Mouse (Mus musculus) right cerebral cortex, postnatal 14 days (tissue): ENCODE measurements at regions not wholly inside any gene's neighbourhood (a gene's known extent, or its start where the extent isn't known, plus 50 kb on each side); places are given as distances from the start of the nearest gene placed in this dataset.

Source experiments
- DNase-seq: peaks from one replicate; pipeline ENCODE4 v3.0.0; 2022

DNA sequence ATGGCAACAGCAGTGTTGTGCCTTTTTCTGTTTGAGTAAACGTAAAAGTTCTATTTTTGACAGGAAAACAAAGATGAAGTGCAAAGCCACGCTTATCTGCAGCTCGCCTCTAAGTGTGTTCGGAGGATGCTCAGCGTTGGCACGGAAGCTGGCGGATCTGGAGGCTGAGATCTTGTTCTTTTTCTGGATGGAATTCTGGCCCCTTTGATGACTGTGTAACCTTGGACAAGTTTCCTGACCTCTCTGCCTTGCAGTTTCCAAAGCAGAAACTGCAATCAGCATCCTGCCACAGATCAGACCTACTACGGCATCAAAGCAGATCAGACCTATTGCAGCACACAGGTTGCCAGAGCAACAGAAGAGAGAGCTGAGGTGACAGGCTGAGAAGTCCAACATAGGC, 89.1 kb upstream of the Myocd start:
- DNase-seq: no peak

DNA sequence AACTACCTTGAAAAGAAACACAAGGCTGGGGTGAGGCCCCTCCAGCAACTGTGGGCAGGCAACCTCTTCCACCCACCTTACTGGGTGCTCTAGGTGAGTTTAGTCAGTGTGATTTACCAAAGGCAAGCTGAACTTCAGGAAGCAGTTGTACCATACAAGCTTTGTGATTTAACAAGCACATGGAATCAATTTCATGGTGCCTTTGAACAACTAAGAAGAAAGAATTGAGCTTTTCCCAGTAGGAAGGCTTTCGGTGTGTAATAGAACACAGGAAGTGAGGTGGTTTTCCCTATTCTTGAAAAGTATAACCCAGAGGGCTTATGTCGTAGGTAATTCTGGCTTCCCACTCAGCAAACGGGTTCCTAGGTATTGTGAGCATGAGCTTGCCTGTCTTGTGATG, 82.7 kb upstream of the Myocd start:
- no peak for DNase-seq

DNA sequence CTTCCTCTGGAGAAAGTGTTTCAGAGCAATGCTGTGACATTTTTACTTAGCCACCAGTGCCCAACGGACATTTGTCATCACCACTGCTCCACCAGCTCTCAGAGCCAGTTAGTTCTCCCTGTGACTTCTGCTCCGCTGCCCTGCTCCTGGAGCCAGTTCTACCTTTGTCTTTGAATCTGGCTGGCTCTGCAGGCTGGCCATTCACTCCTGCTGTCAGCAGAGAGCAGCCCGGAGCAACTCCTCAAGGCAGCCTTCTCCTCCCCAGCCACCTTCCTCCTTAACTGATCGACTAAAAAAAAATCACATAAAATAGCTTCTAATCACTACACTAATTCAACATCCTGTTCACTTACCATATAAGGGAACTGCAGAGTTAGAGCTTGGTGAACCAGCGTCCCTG, 79.2 kb upstream of the Myocd start:
- DNase-seq: no peak

DNA sequence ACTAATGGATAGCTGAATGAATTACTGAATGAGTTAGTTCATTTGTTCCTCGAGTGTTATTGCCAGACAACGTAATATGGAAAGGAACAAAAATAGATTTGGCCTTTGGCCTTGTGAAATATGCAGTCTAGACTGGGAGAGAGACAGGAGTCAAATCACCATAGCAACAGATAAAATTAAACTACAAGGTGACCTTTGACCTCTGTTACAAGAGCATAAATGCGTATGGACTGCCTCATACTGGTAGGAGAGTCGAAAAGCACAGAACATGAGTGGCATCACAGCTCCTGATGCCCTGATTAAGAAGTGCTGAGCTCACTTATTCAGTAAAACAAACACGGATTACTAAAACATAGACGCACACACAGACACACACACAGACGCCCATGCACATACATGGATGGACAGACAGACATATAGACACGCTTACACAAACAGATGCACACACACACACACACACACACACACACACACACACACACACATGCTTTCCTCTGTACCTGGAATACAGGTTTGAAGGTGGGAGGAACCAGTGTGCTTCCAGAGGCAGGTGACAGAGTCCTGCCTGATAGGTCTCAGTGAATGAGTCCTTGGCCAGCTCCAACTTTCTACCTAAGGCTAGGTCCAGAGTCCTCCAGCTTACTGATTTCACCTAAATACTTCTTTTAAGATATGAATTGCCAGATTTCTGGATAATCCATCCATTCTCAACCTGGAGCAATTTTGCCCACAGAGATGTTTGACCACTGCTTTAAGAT, 72.1 kb upstream of the Myocd start:
- no peak for DNase-seq

DNA sequence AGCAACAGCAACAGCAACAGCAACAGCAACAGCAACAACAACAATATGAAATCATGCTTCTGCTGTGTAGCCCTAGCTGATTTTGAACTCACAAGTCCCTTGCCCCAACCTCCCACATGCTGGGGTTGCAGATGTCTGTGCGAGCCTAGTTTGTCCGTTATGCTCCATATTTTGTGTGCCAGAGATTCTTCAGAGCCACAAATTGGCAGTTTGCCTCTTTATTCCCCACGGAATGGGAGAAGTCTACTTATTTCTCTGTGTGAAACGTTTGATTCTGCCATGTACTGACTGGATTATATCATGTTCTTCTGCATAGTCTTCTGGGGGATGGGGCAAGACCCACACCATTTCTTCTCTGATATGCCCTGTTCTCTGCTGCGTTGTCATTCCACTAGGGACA, 64.5 kb upstream of the Myocd start:
- DNase-seq: no peak

DNA sequence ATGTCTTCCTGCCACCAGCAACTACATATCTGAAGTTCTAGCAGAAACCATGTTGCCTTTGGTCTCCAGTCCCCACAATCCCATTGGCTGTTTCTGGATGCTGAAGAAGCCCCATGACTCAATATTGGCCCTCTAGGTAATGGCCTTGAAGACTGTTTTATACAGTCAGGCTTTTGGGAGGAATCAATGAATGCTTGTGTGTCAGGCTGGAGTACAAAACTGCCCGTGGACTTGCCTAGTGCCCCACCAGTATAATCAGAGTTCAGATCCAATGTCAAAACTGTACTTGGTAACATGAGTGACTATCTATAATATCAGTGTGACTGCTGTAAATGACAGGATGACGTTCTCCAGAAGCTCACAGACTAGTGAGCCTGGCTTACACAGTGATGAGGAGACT, 63.3 kb upstream of the Myocd start:
- no peak for DNase-seq

DNA sequence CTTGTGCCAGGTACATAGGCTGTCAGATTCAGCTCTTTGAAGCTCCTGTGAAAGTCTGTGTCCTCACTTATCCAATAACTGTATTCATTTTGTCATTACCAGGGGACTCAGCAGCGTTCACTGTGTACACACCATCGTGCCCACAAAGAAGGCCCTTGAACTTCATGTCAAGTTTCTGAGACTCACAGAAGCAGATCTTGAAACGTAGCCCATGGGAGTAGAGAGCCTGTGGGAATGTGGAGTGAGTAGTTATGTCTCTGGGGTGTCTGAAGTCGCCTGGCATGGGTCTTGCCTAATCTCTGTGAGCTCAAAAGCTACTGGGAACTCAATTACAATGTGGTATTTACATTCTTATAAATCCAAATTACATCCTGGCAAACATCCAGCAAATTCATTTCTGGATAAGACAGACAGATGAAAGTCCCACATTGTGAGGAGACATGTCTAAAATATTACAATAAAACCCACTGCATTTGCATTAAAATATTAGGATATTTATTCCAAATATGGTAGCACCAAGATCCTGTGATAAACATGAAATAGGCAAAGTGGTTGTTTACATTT, 53.2 kb upstream of the Myocd start:
- no peak for DNase-seq
